Mouse (Mus musculus): Measurements from ENCODE around the gene Dnajc6.

The Dnajc6 gene

GRCm38 (mm10) chr4:101496534-101497237 is at the start of gene Dnajc6:
Dnajc6 (plus strand) TSS chr4:101496648.
- DNase-seq: peak; percentile 49

GRCm38 (mm10) chr4:101448701-101449100 is 47.7 kb upstream of the Dnajc6 start:
- no peak for DNase-seq

GRCm38 (mm10) chr4:101449344-101449743 is 47.1 kb upstream of the Dnajc6 start:
- no peak for DNase-seq

GRCm38 (mm10) chr4:101450150-101450780 is 46.2 kb upstream of the Dnajc6 start:
- peak; percentile 83 for DNase-seq

GRCm38 (mm10) chr4:101451089-101451488 is 45.4 kb upstream of the Dnajc6 start:
- no peak for DNase-seq

- no peak for DNase-seq
These were observed 43.6 kb upstream of the Dnajc6 start for GRCm38 (mm10) chr4:101452829-101453228.

- DNase-seq: no peak
These were observed 39.3 kb upstream of the Dnajc6 start for GRCm38 (mm10) chr4:101457176-101457575.

GRCm38 (mm10) chr4:101458341-101458740 is 38.1 kb upstream of the Dnajc6 start:
- no peak for DNase-seq

GRCm38 (mm10) chr4:101459358-101459757 is 37.1 kb upstream of the Dnajc6 start:
- DNase-seq: no peak

GRCm38 (mm10) chr4:101460114-101460513 is 36.3 kb upstream of the Dnajc6 start:
- DNase-seq: no peak

GRCm38 (mm10) chr4:101462065-101462464 is 34.4 kb upstream of the Dnajc6 start:
- DNase-seq: no peak

GRCm38 (mm10) chr4:101466264-101466663 is 30.2 kb upstream of the Dnajc6 start:
- no peak for DNase-seq

GRCm38 (mm10) chr4:101469242-101469641 is 27.2 kb upstream of the Dnajc6 start:
- DNase-seq: no peak

- no peak for DNase-seq
These were observed 25.9 kb upstream of the Dnajc6 start for GRCm38 (mm10) chr4:101470543-101470942.

GRCm38 (mm10) chr4:101472767-101473166 is 23.7 kb upstream of the Dnajc6 start:
- DNase-seq: no peak

GRCm38 (mm10) chr4:101490320-101490917 is 6.0 kb upstream of the Dnajc6 start:
- no peak for DNase-seq

GRCm38 (mm10) chr4:101491704-101492103 is 4.7 kb upstream of the Dnajc6 start:
- DNase-seq: no peak

GRCm38 (mm10) chr4:101493611-101494197 is 2.7 kb upstream of the Dnajc6 start:
- DNase-seq: no peak

GRCm38 (mm10) chr4:101496188-101496533 is 287 bp upstream of the Dnajc6 start:
- no peak for DNase-seq

- DNase-seq: no peak
These were observed 888 bp downstream of the Dnajc6 start for GRCm38 (mm10) chr4:101497336-101497735.

- no peak for DNase-seq
These were observed 8.1 kb downstream of the Dnajc6 start for GRCm38 (mm10) chr4:101504470-101505007.

GRCm38 (mm10) chr4:101505966-101506365 is 9.5 kb downstream of the Dnajc6 start:
- no peak for DNase-seq

- no peak for DNase-seq
These were observed 9.9 kb downstream of the Dnajc6 start for GRCm38 (mm10) chr4:101506372-101506771.

Data from right cerebral cortex, postnatal 25 days (tissue).